Mouse (Mus musculus): ENCODE results near the gene Tent5c. TPM values are rescaled to one million over a fixed set of nuclear protein-coding genes. Genes with fewer than 3 reads are reported as not detected.

Tent5c gene
- polyA plus RNA-seq, 1 experiment from 2014 or later: 3.5 TPM

GRCm38 (mm10) chr3:100430101-100430500, 59.0 kb downstream of the Tent5c start:
- Histone ChIP-seq H3K4me3 (ENCODE audit: low read depth, low read length) (no peak overlapping the region), H3K4me2 (ENCODE audit: low read depth, low read length) (no peak overlapping the region), H3K4me1 (ENCODE audit: control insufficient read depth, insufficient read depth, low read length) (no peaks in the 10 kb centered on the region), H3K9me3 (replicated peaks; ENCODE audit: control insufficient read depth, low read length) (no peaks in the 10 kb centered on the region), H3K9ac (replicated peaks; ENCODE audit: low read length) (no peak overlapping the region), H3K36me3 (replicated peaks; ENCODE audit: control insufficient read depth, insufficient read depth, low read depth, low read length) (no peaks in the 10 kb centered on the region), H3K27ac (replicated peaks; ENCODE audit: low read depth, low read length) (no peak overlapping the region), H3K27me3 (ENCODE audit: control insufficient read depth, insufficient read depth, low read length) (no peaks in the 10 kb centered on the region)
- ATAC-seq (replicated peaks; ENCODE audit: insufficient number of reproducible peaks, low FRiP score, low TSS enrichment, low read depth): no peak
- WGBS: 95% methylated on average over 5 of the region's 5 CpGs
- DNase-seq (ENCODE audit: low spot score): no peak

- no peak overlapping the region for H3K9ac ChIP-seq (replicated peaks; ENCODE audit: low read length)
- no peaks in the 10 kb centered on the region for H3K36me3 ChIP-seq (replicated peaks; ENCODE audit: control insufficient read depth, insufficient read depth, low read depth, low read length)
- no peaks in the 10 kb centered on the region for H3K9me3 ChIP-seq (replicated peaks; ENCODE audit: control insufficient read depth, low read length)
- no peak overlapping the region for H3K27ac ChIP-seq (replicated peaks; ENCODE audit: low read depth, low read length)
- ATAC-seq (replicated peaks; ENCODE audit: insufficient number of reproducible peaks, low FRiP score, low TSS enrichment, low read depth): no peak
- no peaks in the 10 kb centered on the region for H3K4me1 ChIP-seq (ENCODE audit: control insufficient read depth, insufficient read depth, low read length)
- 76% methylated on average over 4 of the region's 4 CpGs for WGBS
- no peak overlapping the region for H3K4me2 ChIP-seq (ENCODE audit: low read depth, low read length)
- H3K4me3 ChIP-seq (ENCODE audit: low read depth, low read length): no peak overlapping the region
- DNase-seq (ENCODE audit: low spot score): no peak
- no peaks in the 10 kb centered on the region for H3K27me3 ChIP-seq (ENCODE audit: control insufficient read depth, insufficient read depth, low read length)
These were observed 59.5 kb downstream of the Tent5c start for GRCm38 (mm10) chr3:100429667-100430066.

GRCm38 (mm10) chr3:100427548-100427947, 61.6 kb downstream of the Tent5c start:
- Histone ChIP-seq H3K27ac (replicated peaks; ENCODE audit: low read depth, low read length) (no peak overlapping the region), H3K4me2 (ENCODE audit: low read depth, low read length) (no peak overlapping the region), H3K36me3 (replicated peaks; ENCODE audit: control insufficient read depth, insufficient read depth, low read depth, low read length) (no peaks in the 10 kb centered on the region), H3K9ac (replicated peaks; ENCODE audit: low read length) (no peak overlapping the region), H3K4me3 (ENCODE audit: low read depth, low read length) (no peak overlapping the region), H3K9me3 (replicated peaks; ENCODE audit: control insufficient read depth, low read length) (no peaks in the 10 kb centered on the region), H3K4me1 (ENCODE audit: control insufficient read depth, insufficient read depth, low read length) (no peaks in the 10 kb centered on the region), H3K27me3 (ENCODE audit: control insufficient read depth, insufficient read depth, low read length) (no peaks in the 10 kb centered on the region)
- DNase-seq (ENCODE audit: low spot score): no peak
- 68% methylated on average over 6 of the region's 6 CpGs for WGBS
- no peak for ATAC-seq (replicated peaks; ENCODE audit: insufficient number of reproducible peaks, low FRiP score, low TSS enrichment, low read depth)

- 75% methylated on average over 10 of the region's 10 CpGs for WGBS
- H3K4me1 ChIP-seq (ENCODE audit: control insufficient read depth, insufficient read depth, low read length): no peaks in the 10 kb centered on the region
- H3K27ac ChIP-seq (replicated peaks; ENCODE audit: low read depth, low read length): no peak overlapping the region
- H3K36me3 ChIP-seq (replicated peaks; ENCODE audit: control insufficient read depth, insufficient read depth, low read depth, low read length): no peaks in the 10 kb centered on the region
- DNase-seq (ENCODE audit: low spot score) (peak; percentile 70), ATAC-seq (replicated peaks; ENCODE audit: insufficient number of reproducible peaks, low FRiP score, low TSS enrichment, low read depth) (no peak)
- H3K4me2 ChIP-seq (ENCODE audit: low read depth, low read length): no peak overlapping the region
- no peaks in the 10 kb centered on the region for H3K27me3 ChIP-seq (ENCODE audit: control insufficient read depth, insufficient read depth, low read length)
- no peak overlapping the region for H3K9ac ChIP-seq (replicated peaks; ENCODE audit: low read length)
- no peaks in the 10 kb centered on the region for H3K9me3 ChIP-seq (replicated peaks; ENCODE audit: control insufficient read depth, low read length)
- H3K4me3 ChIP-seq (ENCODE audit: low read depth, low read length): no peak overlapping the region
These were observed 66.5 kb downstream of the Tent5c start for GRCm38 (mm10) chr3:100422392-100423167.

DNA sequence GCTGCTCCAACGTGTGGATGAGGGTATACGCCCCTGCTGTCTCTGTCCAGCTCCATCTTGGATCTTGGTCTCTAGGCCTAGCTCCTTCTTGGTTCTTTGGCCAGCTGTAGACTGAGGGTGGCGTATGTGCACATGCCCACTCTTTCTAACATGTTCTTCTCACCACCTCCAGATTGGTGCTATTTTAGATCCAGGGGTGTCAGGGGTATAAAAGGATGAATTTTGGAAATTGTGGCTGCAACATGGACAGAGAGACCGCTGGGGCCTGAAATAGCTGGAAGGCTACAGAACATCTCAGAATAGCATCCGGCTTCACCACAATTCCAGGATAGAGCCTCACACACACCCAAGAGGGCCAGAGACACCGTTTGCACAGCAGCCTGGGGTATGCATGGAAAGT, 67.8 kb downstream of the Tent5c start:
- Histone ChIP-seq H3K4me1 (ENCODE audit: control insufficient read depth, insufficient read depth, low read length) (no peaks in the 10 kb centered on the region; the same call in 1 of the 2 replicates), H3K27ac (replicated peaks; ENCODE audit: low read depth, low read length) (no peak overlapping the region), H3K27me3 (ENCODE audit: control insufficient read depth, insufficient read depth, low read length) (no peaks in the 10 kb centered on the region), H3K9me3 (replicated peaks; ENCODE audit: control insufficient read depth, low read length) (no peaks in the 10 kb centered on the region), H3K36me3 (replicated peaks; ENCODE audit: control insufficient read depth, insufficient read depth, low read depth, low read length) (no peaks in the 10 kb centered on the region), H3K4me2 (ENCODE audit: low read depth, low read length) (no peak overlapping the region), H3K9ac (replicated peaks; ENCODE audit: low read length) (no peak overlapping the region), H3K4me3 (ENCODE audit: low read depth, low read length) (no peak overlapping the region)
- 90% methylated on average over 6 of the region's 6 CpGs for WGBS
- DNase-seq (ENCODE audit: low spot score): no peak
- ATAC-seq (replicated peaks; ENCODE audit: insufficient number of reproducible peaks, low FRiP score, low TSS enrichment, low read depth): no peak

- Histone ChIP-seq H3K27ac (replicated peaks; ENCODE audit: low read depth, low read length) (no peak overlapping the region), H3K27me3 (ENCODE audit: control insufficient read depth, insufficient read depth, low read length) (no peaks in the 10 kb centered on the region), H3K9me3 (replicated peaks; ENCODE audit: control insufficient read depth, low read length) (no peaks in the 10 kb centered on the region), H3K4me1 (ENCODE audit: control insufficient read depth, insufficient read depth, low read length) (no peaks in the 10 kb centered on the region; the same call in 1 of the 2 replicates), H3K36me3 (replicated peaks; ENCODE audit: control insufficient read depth, insufficient read depth, low read depth, low read length) (no peaks in the 10 kb centered on the region), H3K4me2 (ENCODE audit: low read depth, low read length) (no peak overlapping the region), H3K4me3 (ENCODE audit: low read depth, low read length) (no peak overlapping the region), H3K9ac (replicated peaks; ENCODE audit: low read length) (no peak overlapping the region)
- no peak for ATAC-seq (replicated peaks; ENCODE audit: insufficient number of reproducible peaks, low FRiP score, low TSS enrichment, low read depth)
- no peak for DNase-seq (ENCODE audit: low spot score)
- WGBS: 55% methylated on average over 5 of the region's 5 CpGs
These were observed 68.5 kb downstream of the Tent5c start for GRCm38 (mm10) chr3:100420691-100421056.

GRCm38 (mm10) chr3:100419962-100420690, 69.0 kb downstream of the Tent5c start:
- no peaks in the 10 kb centered on the region; the same call in 1 of the 2 replicates for H3K4me1 ChIP-seq (ENCODE audit: control insufficient read depth, insufficient read depth, low read length)
- H3K36me3 ChIP-seq (replicated peaks; ENCODE audit: control insufficient read depth, insufficient read depth, low read depth, low read length): no peaks in the 10 kb centered on the region
- no peak for DNase-seq (ENCODE audit: low spot score)
- no peak overlapping the region for H3K4me2 ChIP-seq (ENCODE audit: low read depth, low read length)
- H3K27me3 ChIP-seq (ENCODE audit: control insufficient read depth, insufficient read depth, low read length): no peaks in the 10 kb centered on the region
- 83% methylated on average over 10 of the region's 10 CpGs for WGBS
- H3K27ac ChIP-seq (replicated peaks; ENCODE audit: low read depth, low read length): no peak overlapping the region
- H3K9me3 ChIP-seq (replicated peaks; ENCODE audit: control insufficient read depth, low read length): no peaks in the 10 kb centered on the region
- ATAC-seq (replicated peaks; ENCODE audit: insufficient number of reproducible peaks, low FRiP score, low TSS enrichment, low read depth): no peak
- no peak overlapping the region for H3K9ac ChIP-seq (replicated peaks; ENCODE audit: low read length)
- no peak overlapping the region for H3K4me3 ChIP-seq (ENCODE audit: low read depth, low read length)

DNA sequence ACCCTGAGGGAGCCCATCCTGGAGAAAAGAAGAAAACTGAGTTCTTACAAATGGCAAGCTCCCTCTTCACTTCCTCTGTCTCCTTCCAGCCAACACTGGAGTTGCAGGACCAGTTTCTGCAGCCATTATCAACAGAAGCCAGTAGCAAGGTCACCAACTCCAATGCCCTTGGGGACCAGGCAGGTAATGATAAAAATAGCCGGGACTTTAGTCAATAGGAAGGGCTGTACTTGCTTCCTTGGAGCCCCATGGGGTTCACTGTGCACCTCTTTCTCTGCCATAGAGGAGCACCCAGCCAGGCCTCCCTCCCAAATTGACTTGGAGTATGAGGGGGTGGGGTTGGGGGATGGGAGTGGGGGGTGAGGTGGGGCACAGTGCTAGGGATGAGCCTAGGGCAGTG, 70.7 kb downstream of the Tent5c start:
- DNase-seq (ENCODE audit: low spot score): no peak
- Histone ChIP-seq H3K4me1 (ENCODE audit: control insufficient read depth, insufficient read depth, low read length) (no peaks in the 10 kb centered on the region; the same call in 1 of the 2 replicates), H3K4me2 (ENCODE audit: low read depth, low read length) (no peak overlapping the region), H3K4me3 (ENCODE audit: low read depth, low read length) (no peak overlapping the region), H3K9me3 (replicated peaks; ENCODE audit: control insufficient read depth, low read length) (no peaks in the 10 kb centered on the region), H3K9ac (replicated peaks; ENCODE audit: low read length) (no peak overlapping the region), H3K36me3 (replicated peaks; ENCODE audit: control insufficient read depth, insufficient read depth, low read depth, low read length) (no peaks in the 10 kb centered on the region), H3K27ac (replicated peaks; ENCODE audit: low read depth, low read length) (no peak overlapping the region), H3K27me3 (ENCODE audit: control insufficient read depth, insufficient read depth, low read length) (no peaks in the 10 kb centered on the region)
- WGBS: 50% methylated on average over 1 of the region's 1 CpGs
- ATAC-seq (replicated peaks; ENCODE audit: insufficient number of reproducible peaks, low FRiP score, low TSS enrichment, low read depth): no peak

Data from embryonic facial prominence, embryonic 11.5 days (tissue).